Mouse (Mus musculus): Measurements from ENCODE around the gene Gm17334. TPM values are rescaled to one million over a fixed set of nuclear protein-coding genes. Genes with fewer than 3 reads are reported as not detected.

The Gm17334 gene
- polyA plus RNA-seq, 1 experiment from 2014 or later = not detected

DNA sequence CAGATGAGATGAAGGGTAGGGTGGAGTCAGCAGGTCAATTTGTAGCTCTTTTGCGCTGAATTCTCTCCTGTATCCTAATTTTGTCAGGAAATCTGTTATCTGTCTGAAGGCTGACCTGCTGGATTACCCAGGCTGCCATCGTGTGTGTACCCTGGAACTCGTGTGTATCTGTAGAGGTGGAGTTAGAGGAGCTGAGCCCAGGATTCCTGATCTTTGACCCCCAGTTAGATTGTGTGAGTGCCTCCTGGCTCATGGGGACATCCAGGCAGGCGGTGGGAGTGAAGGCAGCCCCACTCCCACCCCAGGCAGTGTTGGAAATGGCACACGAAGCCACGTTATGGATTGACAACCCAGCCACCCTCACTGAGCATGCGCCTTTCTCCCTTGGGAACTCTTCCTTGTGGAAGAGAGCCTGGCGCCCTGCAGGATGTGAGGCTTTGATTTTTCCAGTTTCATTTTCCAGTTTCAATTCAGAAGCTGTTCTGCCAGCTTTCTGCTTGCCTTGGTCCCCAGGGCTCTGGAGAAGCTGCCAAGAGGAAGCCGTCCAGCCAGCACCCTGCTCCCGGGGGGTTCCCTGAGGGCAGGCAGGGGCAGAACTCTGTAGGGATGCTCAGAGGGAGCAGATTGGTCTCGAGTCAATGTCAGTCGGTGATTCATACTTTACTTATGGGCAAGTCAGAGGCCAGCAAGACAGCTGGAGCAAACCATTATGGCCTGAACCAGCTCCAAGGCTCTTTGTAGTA lies 23.6 kb upstream of the Gm17334 start:
- H3K27ac ChIP-seq (replicated peaks in 1 of 2; ENCODE audit: control insufficient read depth in 1 of 2, insufficient read depth in 1 of 2, low read depth in 2 of 2, low read length in 2 of 2) = peak overlapping the region; percentile 3 to 26; a peak in 1 of 4 replicates
- H3K9me3 ChIP-seq (ENCODE audit: control insufficient read depth, low read length) = no peaks in the 10 kb centered on the region
- H3K4me3 ChIP-seq (ENCODE audit: control insufficient read depth in 1 of 2, insufficient read depth in 1 of 2, low read depth in 1 of 2, low read length in 2 of 2) = no peak overlapping the region
- no peaks in the 10 kb centered on the region for H3K27me3 ChIP-seq (ENCODE audit: control insufficient read depth, insufficient read depth, low read length)
- no peaks in the 10 kb centered on the region for H3K36me3 ChIP-seq (ENCODE audit: control insufficient read depth, insufficient read depth, low read length)
- peaks cover 28 to 30% of the 10 kb centered on the region in 2 experiments for H3K4me1 ChIP-seq (ENCODE audit: control insufficient read depth in 2 of 2, insufficient read depth in 2 of 2, low read length in 2 of 2)
- WGBS = 51% methylated on average over 12 of the region's 12 CpGs
- H3K9ac ChIP-seq (ENCODE audit: low read length) = no peak overlapping the region; the same call in 1 of the 2 replicates
- peak overlapping the region; percentile 20; the same call in 1 of the 2 replicates for H3K4me2 ChIP-seq (ENCODE audit: low read length)
- no peak for ATAC-seq (ENCODE audit: insufficient number of reproducible peaks, insufficient read depth, low FRiP score, low read depth)

DNA sequence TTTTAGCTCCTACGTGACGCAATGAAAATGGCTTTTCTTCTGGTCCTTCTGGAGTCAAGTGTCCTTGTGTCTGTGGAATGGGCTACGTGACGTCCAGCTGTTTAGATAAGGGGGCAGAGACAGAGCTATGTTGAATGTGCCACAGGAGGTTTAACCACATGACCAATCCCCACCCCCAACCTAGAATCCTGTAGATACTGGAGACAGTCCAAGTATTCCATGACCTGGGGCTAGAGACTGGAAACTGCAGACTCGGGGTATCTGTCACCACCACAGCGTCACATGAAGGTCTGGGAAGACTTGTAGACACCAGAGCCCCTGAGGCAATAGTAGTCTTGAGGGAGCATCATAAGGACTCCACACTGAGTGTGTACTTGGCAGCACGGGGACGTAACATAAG lies 22.8 kb upstream of the Gm17334 start:
- Histone ChIP-seq H3K4me1 (ENCODE audit: control insufficient read depth in 2 of 2, insufficient read depth in 2 of 2, low read length in 2 of 2) (peaks cover 28 to 30% of the 10 kb centered on the region in 2 experiments), H3K9me3 (ENCODE audit: control insufficient read depth, low read length) (no peaks in the 10 kb centered on the region), H3K36me3 (ENCODE audit: control insufficient read depth, insufficient read depth, low read length) (no peaks in the 10 kb centered on the region), H3K4me2 (ENCODE audit: low read length) (no peak overlapping the region), H3K27ac (replicated peaks in 1 of 2; ENCODE audit: control insufficient read depth in 1 of 2, insufficient read depth in 1 of 2, low read depth in 2 of 2, low read length in 2 of 2) (peak overlapping the region; percentile 14 to 64; a peak in 1 of 4 replicates), H3K9ac (ENCODE audit: low read length) (no peak overlapping the region), H3K27me3 (ENCODE audit: control insufficient read depth, insufficient read depth, low read length) (no peaks in the 10 kb centered on the region), H3K4me3 (ENCODE audit: control insufficient read depth in 1 of 2, insufficient read depth in 1 of 2, low read depth in 1 of 2, low read length in 2 of 2) (no peak overlapping the region)
- peak; percentile 55 for ATAC-seq (ENCODE audit: insufficient number of reproducible peaks, insufficient read depth, low FRiP score, low read depth)
- WGBS = 28% methylated on average over 8 of the region's 8 CpGs

- H3K4me1 ChIP-seq (ENCODE audit: control insufficient read depth in 2 of 2, insufficient read depth in 2 of 2, low read length in 2 of 2) = peaks cover 28 to 30% of the 10 kb centered on the region in 2 experiments
- 0 out of 2 replicates have a peak, but pooled peaks cover 4% of the 10 kb centered on the region for H3K9me3 ChIP-seq (ENCODE audit: control insufficient read depth, low read length)
- no peak for ATAC-seq (ENCODE audit: insufficient number of reproducible peaks, insufficient read depth, low FRiP score, low read depth)
- H3K27ac ChIP-seq (replicated peaks in 1 of 2; ENCODE audit: control insufficient read depth in 1 of 2, insufficient read depth in 1 of 2, low read depth in 2 of 2, low read length in 2 of 2) = peak overlapping the region; percentile 57 to 64
- H3K9ac ChIP-seq (ENCODE audit: low read length) = no peak overlapping the region
- 50% methylated on average over 25 of the region's 25 CpGs for WGBS
- H3K27me3 ChIP-seq (ENCODE audit: control insufficient read depth, insufficient read depth, low read length) = no peaks in the 10 kb centered on the region
- no peaks in the 10 kb centered on the region for H3K36me3 ChIP-seq (ENCODE audit: control insufficient read depth, insufficient read depth, low read length)
- H3K4me2 ChIP-seq (ENCODE audit: low read length) = peak overlapping the region; percentile 19; the same call in 1 of the 2 replicates
- no peak overlapping the region for H3K4me3 ChIP-seq (ENCODE audit: control insufficient read depth in 1 of 2, insufficient read depth in 1 of 2, low read depth in 1 of 2, low read length in 2 of 2)
Measured at GRCm38 (mm10) chr11:53794671-53795557, 21.9 kb upstream of the Gm17334 start.

- H3K36me3 ChIP-seq (ENCODE audit: control insufficient read depth, insufficient read depth, low read length) = no peaks in the 10 kb centered on the region
- peak overlapping the region; percentile 19 to 64; a peak in 1 of 4 replicates for H3K27ac ChIP-seq (replicated peaks in 1 of 2; ENCODE audit: control insufficient read depth in 1 of 2, insufficient read depth in 1 of 2, low read depth in 2 of 2, low read length in 2 of 2)
- no peak for ATAC-seq (ENCODE audit: insufficient number of reproducible peaks, insufficient read depth, low FRiP score, low read depth)
- WGBS = 67% methylated on average over 3 of the region's 3 CpGs
- H3K4me3 ChIP-seq (ENCODE audit: control insufficient read depth in 1 of 2, insufficient read depth in 1 of 2, low read depth in 1 of 2, low read length in 2 of 2) = no peak overlapping the region
- H3K27me3 ChIP-seq (ENCODE audit: control insufficient read depth, insufficient read depth, low read length) = no peaks in the 10 kb centered on the region
- peaks cover 28 to 30% of the 10 kb centered on the region in 2 experiments for H3K4me1 ChIP-seq (ENCODE audit: control insufficient read depth in 2 of 2, insufficient read depth in 2 of 2, low read length in 2 of 2)
- no peak overlapping the region for H3K4me2 ChIP-seq (ENCODE audit: low read length)
- no peak overlapping the region for H3K9ac ChIP-seq (ENCODE audit: low read length)
- H3K9me3 ChIP-seq (ENCODE audit: control insufficient read depth, low read length) = 0 out of 2 replicates have a peak, but pooled peaks cover 4% of the 10 kb centered on the region
Measured at GRCm38 (mm10) chr11:53794015-53794414, 21.0 kb upstream of the Gm17334 start.

- no peak overlapping the region for H3K27ac ChIP-seq (replicated peaks in 1 of 2; ENCODE audit: control insufficient read depth in 1 of 2, insufficient read depth in 1 of 2, low read depth in 2 of 2, low read length in 2 of 2)
Measured at GRCm38 (mm10) chr11:53792986-53793385, 20.0 kb upstream of the Gm17334 start.

DNA sequence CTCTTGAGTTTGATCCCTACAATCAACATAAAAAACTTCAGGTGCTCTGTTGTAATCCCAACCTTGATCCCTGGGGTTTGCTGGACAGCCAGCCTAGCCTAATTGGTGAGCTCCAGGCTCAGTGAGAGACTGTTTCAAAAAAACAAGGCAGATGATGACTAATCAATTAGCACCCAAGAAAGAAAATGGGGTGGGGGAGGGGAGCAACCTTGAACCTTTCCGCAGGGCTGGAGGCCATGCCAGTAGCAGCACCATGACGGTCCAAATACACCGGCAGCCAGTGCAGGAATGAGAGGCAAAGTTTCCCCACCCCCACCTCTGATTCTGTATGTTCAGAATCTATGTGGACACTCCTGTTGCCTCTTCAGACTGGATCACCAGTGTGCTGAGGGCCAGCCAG lies 16.3 kb upstream of the Gm17334 start:
- 55% methylated on average over 3 of the region's 3 CpGs for WGBS
- H3K9ac ChIP-seq (ENCODE audit: low read length) = no peak overlapping the region
- no peak overlapping the region for H3K27ac ChIP-seq (replicated peaks in 1 of 2; ENCODE audit: control insufficient read depth in 1 of 2, insufficient read depth in 1 of 2, low read depth in 2 of 2, low read length in 2 of 2)
- no peak overlapping the region for H3K4me2 ChIP-seq (ENCODE audit: low read length)
- H3K9me3 ChIP-seq (ENCODE audit: control insufficient read depth, low read length) = 0 out of 2 replicates have a peak, but pooled peaks cover 4% of the 10 kb centered on the region
- no peaks in the 10 kb centered on the region for H3K36me3 ChIP-seq (ENCODE audit: control insufficient read depth, insufficient read depth, low read length)
- H3K27me3 ChIP-seq (ENCODE audit: control insufficient read depth, insufficient read depth, low read length) = no peaks in the 10 kb centered on the region
- peaks cover 7% of the 10 kb centered on the region in 2 experiments; a peak in 2 of 4 replicates for H3K4me1 ChIP-seq (ENCODE audit: control insufficient read depth in 2 of 2, insufficient read depth in 2 of 2, low read length in 2 of 2)
- no peak overlapping the region for H3K4me3 ChIP-seq (ENCODE audit: control insufficient read depth in 1 of 2, insufficient read depth in 1 of 2, low read depth in 1 of 2, low read length in 2 of 2)
- ATAC-seq (ENCODE audit: insufficient number of reproducible peaks, insufficient read depth, low FRiP score, low read depth) = no peak

More at GRCm38 (mm10) chr11:53792986-53793385, 20.0 kb upstream of the Gm17334 start:
- H3K9me3 ChIP-seq (ENCODE audit: control insufficient read depth, low read length) = 0 out of 2 replicates have a peak, but pooled peaks cover 4% of the 10 kb centered on the region
- H3K9ac ChIP-seq (ENCODE audit: low read length) = no peak overlapping the region
- no peaks in the 10 kb centered on the region for H3K36me3 ChIP-seq (ENCODE audit: control insufficient read depth, insufficient read depth, low read length)
- WGBS = 64% methylated on average over 3 of the region's 3 CpGs
- H3K4me3 ChIP-seq (ENCODE audit: control insufficient read depth in 1 of 2, insufficient read depth in 1 of 2, low read depth in 1 of 2, low read length in 2 of 2) = no peak overlapping the region
- no peak for ATAC-seq (ENCODE audit: insufficient number of reproducible peaks, insufficient read depth, low FRiP score, low read depth)
- no peak overlapping the region for H3K4me2 ChIP-seq (ENCODE audit: low read length)
- peaks cover 28 to 30% of the 10 kb centered on the region in 2 experiments for H3K4me1 ChIP-seq (ENCODE audit: control insufficient read depth in 2 of 2, insufficient read depth in 2 of 2, low read length in 2 of 2)
- no peaks in the 10 kb centered on the region for H3K27me3 ChIP-seq (ENCODE audit: control insufficient read depth, insufficient read depth, low read length)

- no peaks in the 10 kb centered on the region for H3K4me1 ChIP-seq (ENCODE audit: control insufficient read depth in 2 of 2, insufficient read depth in 2 of 2, low read length in 2 of 2)
- 76% methylated on average over 8 of the region's 8 CpGs for WGBS
- ATAC-seq (ENCODE audit: insufficient number of reproducible peaks, insufficient read depth, low FRiP score, low read depth) = 0 out of 2 replicates have a peak, but pooled peaks have one; percentile 20
- no peaks in the 10 kb centered on the region for H3K27me3 ChIP-seq (ENCODE audit: control insufficient read depth, insufficient read depth, low read length)
- H3K4me3 ChIP-seq (ENCODE audit: control insufficient read depth in 1 of 2, insufficient read depth in 1 of 2, low read depth in 1 of 2, low read length in 2 of 2) = no peak overlapping the region
- H3K9ac ChIP-seq (ENCODE audit: low read length) = no peak overlapping the region
- no peaks in the 10 kb centered on the region for H3K36me3 ChIP-seq (ENCODE audit: control insufficient read depth, insufficient read depth, low read length)
- no peak overlapping the region for H3K4me2 ChIP-seq (ENCODE audit: low read length)
- 0 out of 2 replicates have a peak, but pooled peaks cover 4% of the 10 kb centered on the region for H3K9me3 ChIP-seq (ENCODE audit: control insufficient read depth, low read length)
- no peak overlapping the region for H3K27ac ChIP-seq (replicated peaks in 1 of 2; ENCODE audit: control insufficient read depth in 1 of 2, insufficient read depth in 1 of 2, low read depth in 2 of 2, low read length in 2 of 2)
Measured at GRCm38 (mm10) chr11:53788196-53788595, 15.2 kb upstream of the Gm17334 start.
